Mouse (Mus musculus): ENCODE results near the gene Rbms3.

- TF ChIP-seq CTCF (conservative IDR thresholded peaks at IDR 0.05; ENCODE audit: insufficient read depth, insufficient read length, low read depth, low read length) (no peak), POLR2A (IDR thresholded peaks at IDR 0.05; ENCODE audit: low read depth, low read length) (no peak)
Measured at GRCm38 (mm10) chr9:117400262-117400671, 229.4 kb downstream of the Rbms3 start.
